Mouse (Mus musculus) gastrocnemius, postnatal 4 days (tissue): ENCODE measurements around the gene Pcsk1n. TPM values are rescaled to one million over a fixed set of nuclear protein-coding genes. Genes with fewer than 3 reads are reported as not detected.
A peak's percentile ranks its signal among the peaks of the same experiment; 100 is the strongest.
"Not testable (repeated sequence)": the region's sequence is repeated elsewhere in the genome, so short reads cannot be mapped to it uniquely, and the experiment has no call there.

Experiments
- DNase-seq, 2 experiments: peaks; one replicate each; pipeline ENCODE4 v3.0.0; 2021 to 2022; ENCODE audit warnings: low spot score in 2 of 2, mixed read lengths in 2 of 2
- long read RNA-seq, 2 experiments: library from polyadenylated mRNA; stranded (forward); transcript quantifications; one replicate each; pipeline ENCODE4 v2.0.0; 2021
- total RNA-seq, 2 experiments: library from RNA; stranded (reverse); gene quantifications; 2 replicates each; pipeline ENCODE4 v1.2.3; 2021

The Pcsk1n gene
- total RNA-seq: under 1 TPM; 0.12 to 0.13 TPM
- long read RNA-seq, experiment 1: 0 reads
- long read RNA-seq, experiment 2: 0 reads

GRCm38 (mm10) chrX:7919601-7920383 is at the start of gene Pcsk1n:
Pcsk1n (plus strand) TSS chrX:7919822.
- no peak for DNase-seq

- DNase-seq: no peak
Observed at GRCm38 (mm10) chrX:7869826-7870225, 49.8 kb upstream of the Pcsk1n start.

DNA sequence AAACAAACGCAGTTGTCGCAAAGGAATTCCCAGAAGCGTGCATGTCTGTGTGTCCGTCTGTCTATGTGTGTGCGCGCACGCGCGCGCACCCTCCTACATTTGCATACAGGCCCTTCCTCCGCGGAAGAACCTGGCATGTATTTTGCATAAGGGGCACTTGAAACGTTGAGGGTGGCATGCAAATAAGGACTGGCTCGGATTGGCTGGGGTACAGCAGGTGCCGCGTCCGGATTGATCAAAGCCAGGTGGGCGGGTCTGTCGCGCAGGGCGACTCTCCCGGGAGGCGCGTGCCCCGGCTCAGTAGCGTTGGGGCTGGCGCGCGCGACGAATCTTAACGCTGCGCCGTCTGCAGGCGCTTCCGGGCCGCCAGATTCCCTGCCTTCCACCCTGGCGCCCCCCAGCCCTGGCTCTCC is 41.6 kb upstream of the Pcsk1n start, which contains the start of gene Pim2:
Pim2 (plus strand) TSS at position 256 of the 413 bp plus-strand sequence.
- DNase-seq: peak in 1 of 2 experiments; percentile 43

GRCm38 (mm10) chrX:7878495-7878894 is 41.1 kb upstream of the Pcsk1n start:
- no peak for DNase-seq

DNA sequence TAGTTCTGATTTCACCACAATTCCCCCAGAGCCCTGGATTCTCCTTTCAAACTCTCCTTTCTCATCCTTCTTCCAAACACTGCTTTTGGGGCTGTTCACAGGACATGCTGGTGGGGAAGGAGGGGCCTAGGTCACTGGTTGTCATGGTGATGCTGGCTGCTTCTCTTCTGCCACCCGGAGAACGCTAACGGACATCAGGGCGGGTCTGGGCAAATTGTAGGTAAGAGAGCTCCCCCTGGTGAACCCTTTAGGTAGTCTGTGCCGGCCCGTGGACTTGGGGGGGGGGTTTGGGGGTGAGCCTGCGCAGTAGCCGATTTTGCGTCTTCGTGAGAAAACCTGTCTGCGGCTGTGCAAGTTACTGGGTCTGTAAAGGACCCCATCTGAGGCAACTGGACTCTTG is 39.8 kb upstream of the Pcsk1n start:
- DNase-seq: peak in 1 of 2 experiments; percentile 25

GRCm38 (mm10) chrX:7883841-7884567 is 35.6 kb upstream of the Pcsk1n start, which contains the start of gene Slc35a2:
Slc35a2 (plus strand) TSS chrX:7884028.
- peak; percentile 49 to 80 for DNase-seq

- no peak for DNase-seq
Observed at GRCm38 (mm10) chrX:7898211-7898610, 21.4 kb upstream of the Pcsk1n start.

DNA sequence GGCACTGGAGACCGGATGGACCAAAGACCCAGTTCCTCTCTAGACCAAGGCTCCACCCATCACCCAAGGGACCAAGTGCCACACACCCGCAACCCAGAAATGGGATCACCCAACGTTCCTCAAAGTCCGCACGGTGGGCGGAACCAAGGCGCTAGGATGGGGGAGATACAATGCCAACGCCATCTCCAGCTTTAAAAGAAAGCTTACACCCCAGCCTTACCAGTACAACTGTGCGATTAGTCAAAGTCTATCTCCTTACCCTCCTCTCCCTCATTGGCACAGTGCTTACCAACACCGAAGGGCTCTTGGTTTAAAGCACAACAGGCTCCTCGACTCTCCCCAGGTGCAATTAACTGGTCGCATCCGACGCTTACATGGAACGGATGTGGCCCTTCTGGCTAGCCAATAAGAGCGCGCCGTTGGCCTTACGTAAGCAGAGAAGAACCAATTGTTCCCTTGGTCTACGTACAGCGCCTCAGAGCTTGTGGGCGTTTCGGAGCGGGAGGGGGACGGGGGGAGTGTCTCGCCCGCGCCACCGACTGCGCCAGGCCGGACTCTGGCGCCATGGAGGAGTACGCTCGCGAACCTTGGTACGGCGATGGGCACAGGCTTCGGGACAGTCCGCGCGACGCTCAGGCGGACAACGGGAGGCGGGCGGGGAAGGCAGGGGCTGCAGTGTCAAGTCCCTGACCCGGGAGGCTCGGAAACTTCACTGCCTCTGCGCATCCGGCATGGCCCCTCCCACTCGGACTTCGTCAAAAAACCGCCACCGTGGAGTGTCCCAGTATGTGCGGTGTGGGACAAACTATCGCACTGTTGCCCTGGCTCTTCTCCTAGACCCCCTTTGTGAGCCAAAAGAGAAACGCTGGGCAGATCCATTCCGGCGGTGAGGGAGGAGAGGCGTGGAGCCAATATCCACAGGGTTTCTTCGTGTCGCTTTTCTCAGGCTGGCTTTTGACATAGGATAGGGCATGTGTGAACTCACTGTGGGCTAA is 20.4 kb upstream of the Pcsk1n start, which contains the start of the genes Pqbp1 and Timm17b:
Pqbp1 (minus strand) TSS at position 390 of the 995 bp plus-strand sequence.
Timm17b (plus strand) TSS at position 478 of the 995 bp plus-strand sequence.
- DNase-seq: peak; percentile 56 to 80

- no peak for DNase-seq
Observed at GRCm38 (mm10) chrX:7904441-7904840, 15.2 kb upstream of the Pcsk1n start.

GRCm38 (mm10) chrX:7907735-7908134 is 11.9 kb upstream of the Pcsk1n start, which contains the start of gene Gm10491:
Gm10491 (minus strand) TSS chrX:7907835.
- DNase-seq: no peak

- not testable (repeated sequence) for DNase-seq
Observed at GRCm38 (mm10) chrX:7909242-7909641, 10.4 kb upstream of the Pcsk1n start, which contains the start of gene Gm10490. Gm10490 (plus strand) TSS chrX:7909542.

DNA sequence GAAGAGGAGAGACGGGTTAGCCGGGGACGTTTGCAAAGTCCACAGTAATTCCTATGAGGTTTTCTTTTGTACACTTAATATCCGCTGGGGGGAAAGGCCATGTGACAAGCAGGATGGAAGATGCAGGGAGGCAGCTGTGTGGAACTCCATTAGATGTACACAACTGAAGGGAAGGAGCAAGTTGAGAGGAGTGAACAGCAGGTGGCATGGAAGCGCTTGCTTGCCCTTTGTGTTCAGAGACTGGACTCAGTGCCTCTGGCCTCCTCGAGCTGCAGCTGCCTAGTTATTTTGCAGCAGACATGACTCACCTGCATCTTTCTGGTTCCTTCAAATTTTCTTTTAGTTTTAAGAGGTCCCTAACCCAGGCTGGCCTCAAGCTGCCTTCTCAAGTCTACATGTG is 9.1 kb upstream of the Pcsk1n start:
- DNase-seq: no peak

DNA sequence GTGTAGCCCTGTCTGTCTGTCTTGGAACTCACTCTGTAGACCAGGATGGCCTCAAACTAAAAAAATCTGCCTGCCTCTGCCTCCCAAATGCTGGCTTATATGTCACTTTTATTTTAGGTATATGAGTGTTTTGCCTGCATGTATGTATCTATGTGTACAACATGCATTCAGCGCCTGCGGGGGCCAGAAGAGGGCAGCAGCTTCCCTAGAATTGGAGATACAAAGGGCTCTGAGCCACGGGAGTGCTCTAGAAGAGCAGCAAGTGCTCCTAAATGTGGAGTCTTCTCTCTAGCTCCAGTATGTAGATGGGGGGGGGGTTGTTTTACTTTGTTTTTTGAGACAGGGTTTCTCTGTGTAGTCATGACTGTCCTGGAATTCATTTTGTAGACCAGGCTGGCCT is 4.0 kb upstream of the Pcsk1n start:
- not testable (repeated sequence) for DNase-seq

GRCm38 (mm10) chrX:7917960-7918359 is 1.7 kb upstream of the Pcsk1n start:
- DNase-seq: not testable (repeated sequence)

- no peak for DNase-seq
Observed at GRCm38 (mm10) chrX:7922032-7922431, 2.4 kb downstream of the Pcsk1n start.

GRCm38 (mm10) chrX:7926266-7926665 is 6.6 kb downstream of the Pcsk1n start:
- DNase-seq: no peak

- no peak for DNase-seq
Observed at GRCm38 (mm10) chrX:7927116-7927515, 7.5 kb downstream of the Pcsk1n start.

DNA sequence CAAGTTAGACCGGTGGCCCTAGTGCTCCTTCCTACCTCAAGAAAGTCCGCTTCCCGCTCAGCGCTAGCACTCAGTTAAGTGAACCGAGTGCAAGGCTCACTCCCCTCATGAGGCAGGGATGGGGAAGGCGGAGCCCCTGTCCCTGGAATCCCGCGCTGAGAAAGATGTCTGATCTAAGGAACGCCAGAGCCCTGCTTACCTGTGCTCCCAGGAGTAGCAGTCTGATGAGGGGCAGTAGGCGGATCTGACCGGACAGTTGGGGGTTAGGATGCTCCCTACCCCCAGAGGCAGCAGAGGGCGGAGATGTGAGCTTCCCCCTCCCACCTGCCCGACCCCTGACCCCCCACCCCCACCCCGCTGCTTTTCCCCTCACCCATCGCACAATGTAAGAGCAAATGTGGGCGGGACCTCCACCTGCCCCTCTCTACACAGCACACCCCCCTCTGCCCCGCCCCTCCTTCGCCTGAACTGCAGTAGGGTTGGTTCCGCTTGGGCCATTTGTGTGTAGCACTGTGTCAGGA is 8.7 kb downstream of the Pcsk1n start, which contains the start of gene Eras:
Eras (minus strand) TSS at position 338 of the 521 bp plus-strand sequence.
- DNase-seq: no peak

GRCm38 (mm10) chrX:7936874-7937273 is 17.3 kb downstream of the Pcsk1n start:
- no peak for DNase-seq

GRCm38 (mm10) chrX:7937667-7938066 is 18.0 kb downstream of the Pcsk1n start:
- no peak for DNase-seq
